Mouse (Mus musculus): Measurements from ENCODE around the gene Treml4. TPM values are rescaled to one million over a fixed set of nuclear protein-coding genes. Genes with fewer than 3 reads are reported as not detected.

The Treml4 gene
- 0.26 and 0.37 TPM in 2 replicates for polyA plus RNA-seq (2015; fragmentation: Nextera tagmentation; extraction: Ambion mirVana)

GRCm38 (mm10) chr17:48263741-48264362, at the start of gene Treml4:
Treml4 (plus strand) TSS chr17:48264295.
- peaks cover 5% of the 10 kb centered on the region; the same call in 1 of the 2 replicates for H3K9me3 ChIP-seq
- H3K27ac ChIP-seq = no peak within 1 kb of the TSS
- no peak within 1 kb of the TSS for H3K9ac ChIP-seq
- ATAC-seq (ENCODE audit: insufficient number of reproducible peaks, low FRiP score, low TSS enrichment, low read depth) = no peak
- H3K4me3 ChIP-seq = no peak within 1 kb of the TSS
- H3K27me3 ChIP-seq = no peaks in the 10 kb centered on the region
- no peaks in the 10 kb centered on the region for H3K36me3 ChIP-seq
- H3K4me2 ChIP-seq = no peak within 1 kb of the TSS
- no peaks in the 10 kb centered on the region for H3K4me1 ChIP-seq
- WGBS = 86% methylated on average over 3 of the region's 3 CpGs

- no peaks in the 10 kb centered on the region for H3K36me3 ChIP-seq
- no peaks in the 10 kb centered on the region for H3K27me3 ChIP-seq
- ATAC-seq (ENCODE audit: insufficient number of reproducible peaks, low FRiP score, low TSS enrichment, low read depth) = no peak
- no peak overlapping the region for H3K4me3 ChIP-seq
- no peak overlapping the region for H3K27ac ChIP-seq
- no peaks in the 10 kb centered on the region for H3K9me3 ChIP-seq
- WGBS = 88% methylated on average over 1 of the region's 1 CpGs
- H3K4me2 ChIP-seq = no peak overlapping the region
- no peak overlapping the region for H3K9ac ChIP-seq
- no peaks in the 10 kb centered on the region for H3K4me1 ChIP-seq
Observed at GRCm38 (mm10) chr17:48215429-48215828, 48.7 kb upstream of the Treml4 start.

- H3K9me3 ChIP-seq = no peaks in the 10 kb centered on the region
- WGBS = 92% methylated on average over 7 of the region's 7 CpGs
- H3K9ac ChIP-seq = no peak overlapping the region
- no peaks in the 10 kb centered on the region for H3K36me3 ChIP-seq
- no peak overlapping the region for H3K4me2 ChIP-seq
- no peak for ATAC-seq (ENCODE audit: insufficient number of reproducible peaks, low FRiP score, low TSS enrichment, low read depth)
- H3K27me3 ChIP-seq = no peaks in the 10 kb centered on the region
- H3K4me1 ChIP-seq = no peaks in the 10 kb centered on the region
- H3K27ac ChIP-seq = no peak overlapping the region
- H3K4me3 ChIP-seq = no peak overlapping the region
Observed at GRCm38 (mm10) chr17:48230680-48231079, 33.4 kb upstream of the Treml4 start.

GRCm38 (mm10) chr17:48232518-48232917, 31.6 kb upstream of the Treml4 start, which contains the start of gene Trem1:
Trem1 (plus strand) TSS chr17:48232768.
- no peak for ATAC-seq (ENCODE audit: insufficient number of reproducible peaks, low FRiP score, low TSS enrichment, low read depth)
- Histone ChIP-seq H3K9me3 (no peaks in the 10 kb centered on the region), H3K36me3 (no peaks in the 10 kb centered on the region), H3K27me3 (no peaks in the 10 kb centered on the region), H3K4me2 (no peak within 1 kb of the TSS), H3K4me3 (no peak within 1 kb of the TSS), H3K9ac (no peak within 1 kb of the TSS), H3K4me1 (no peaks in the 10 kb centered on the region), H3K27ac (no peak within 1 kb of the TSS)
- WGBS = 76% methylated on average over 6 of the region's 6 CpGs

GRCm38 (mm10) chr17:48233789-48234188, 30.3 kb upstream of the Treml4 start:
- H3K4me2 ChIP-seq = no peak overlapping the region
- no peaks in the 10 kb centered on the region for H3K9me3 ChIP-seq
- no peak overlapping the region for H3K9ac ChIP-seq
- no peaks in the 10 kb centered on the region for H3K4me1 ChIP-seq
- WGBS = 87% methylated on average over 4 of the region's 4 CpGs
- ATAC-seq (ENCODE audit: insufficient number of reproducible peaks, low FRiP score, low TSS enrichment, low read depth) = no peak
- H3K4me3 ChIP-seq = no peak overlapping the region
- H3K27ac ChIP-seq = no peak overlapping the region
- no peaks in the 10 kb centered on the region for H3K27me3 ChIP-seq
- H3K36me3 ChIP-seq = no peaks in the 10 kb centered on the region

GRCm38 (mm10) chr17:48234550-48234949, 29.5 kb upstream of the Treml4 start:
- ATAC-seq (ENCODE audit: insufficient number of reproducible peaks, low FRiP score, low TSS enrichment, low read depth) = no peak
- H3K9me3 ChIP-seq = no peaks in the 10 kb centered on the region

GRCm38 (mm10) chr17:48235773-48236370, 28.2 kb upstream of the Treml4 start:
- 40% methylated on average over 4 of the region's 4 CpGs for WGBS

More at GRCm38 (mm10) chr17:48234550-48234949, 29.5 kb upstream of the Treml4 start:
- Histone ChIP-seq H3K4me1 (no peaks in the 10 kb centered on the region), H3K27me3 (no peaks in the 10 kb centered on the region), H3K9ac (no peak overlapping the region), H3K27ac (no peak overlapping the region), H3K4me2 (no peak overlapping the region), H3K36me3 (no peaks in the 10 kb centered on the region), H3K4me3 (no peak overlapping the region)
- WGBS = 60% methylated on average over 5 of the region's 5 CpGs

GRCm38 (mm10) chr17:48237621-48238020, 26.5 kb upstream of the Treml4 start:
- 87% methylated on average over 8 of the region's 8 CpGs for WGBS
- Histone ChIP-seq H3K27ac (no peak overlapping the region), H3K4me3 (no peak overlapping the region), H3K4me1 (no peaks in the 10 kb centered on the region), H3K9ac (no peak overlapping the region), H3K27me3 (no peaks in the 10 kb centered on the region), H3K4me2 (no peak overlapping the region), H3K9me3 (no peaks in the 10 kb centered on the region), H3K36me3 (no peaks in the 10 kb centered on the region)
- ATAC-seq (ENCODE audit: insufficient number of reproducible peaks, low FRiP score, low TSS enrichment, low read depth) = no peak

More at GRCm38 (mm10) chr17:48235773-48236370, 28.2 kb upstream of the Treml4 start:
- no peaks in the 10 kb centered on the region for H3K4me1 ChIP-seq
- no peak overlapping the region for H3K9ac ChIP-seq
- no peaks in the 10 kb centered on the region for H3K27me3 ChIP-seq
- 0 out of 2 replicates have a peak, but pooled peaks have one; percentile 42 for ATAC-seq (ENCODE audit: insufficient number of reproducible peaks, low FRiP score, low TSS enrichment, low read depth)
- no peaks in the 10 kb centered on the region for H3K36me3 ChIP-seq
- no peak overlapping the region for H3K4me2 ChIP-seq
- no peak overlapping the region for H3K4me3 ChIP-seq
- no peaks in the 10 kb centered on the region for H3K9me3 ChIP-seq
- H3K27ac ChIP-seq = no peak overlapping the region

- H3K27ac ChIP-seq = no peak within 1 kb of the TSS
- 72% methylated on average over 11 of the region's 11 CpGs for WGBS
- no peak within 1 kb of the TSS for H3K4me2 ChIP-seq
- H3K4me1 ChIP-seq = no peaks in the 10 kb centered on the region
- H3K36me3 ChIP-seq = no peaks in the 10 kb centered on the region
- H3K9me3 ChIP-seq = no peaks in the 10 kb centered on the region
- no peak within 1 kb of the TSS for H3K4me3 ChIP-seq
- H3K27me3 ChIP-seq = no peaks in the 10 kb centered on the region
- no peak for ATAC-seq (ENCODE audit: insufficient number of reproducible peaks, low FRiP score, low TSS enrichment, low read depth)
- H3K9ac ChIP-seq = no peak within 1 kb of the TSS
Observed at GRCm38 (mm10) chr17:48247221-48247928, 16.7 kb upstream of the Treml4 start, which contains the start of gene Trem3. Trem3 (plus strand) TSS chr17:48247777.

- H3K27ac ChIP-seq = no peak overlapping the region
- H3K4me3 ChIP-seq = no peak overlapping the region
- H3K4me1 ChIP-seq = no peaks in the 10 kb centered on the region
- H3K9ac ChIP-seq = no peak overlapping the region
- ATAC-seq (ENCODE audit: insufficient number of reproducible peaks, low FRiP score, low TSS enrichment, low read depth) = no peak
- no peak overlapping the region for H3K4me2 ChIP-seq
- H3K36me3 ChIP-seq = no peaks in the 10 kb centered on the region
- no peaks in the 10 kb centered on the region for H3K9me3 ChIP-seq
- no peaks in the 10 kb centered on the region for H3K27me3 ChIP-seq
Observed at GRCm38 (mm10) chr17:48249039-48249438, 15.1 kb upstream of the Treml4 start.

- H3K36me3 ChIP-seq = no peaks in the 10 kb centered on the region
Observed at GRCm38 (mm10) chr17:48249501-48249900, 14.6 kb upstream of the Treml4 start.

GRCm38 (mm10) chr17:48250631-48251030, 13.5 kb upstream of the Treml4 start:
- H3K9me3 ChIP-seq = no peaks in the 10 kb centered on the region
- 80% methylated on average over 7 of the region's 7 CpGs for WGBS
- H3K4me2 ChIP-seq = no peak overlapping the region
- H3K4me1 ChIP-seq = no peaks in the 10 kb centered on the region
- no peak overlapping the region for H3K4me3 ChIP-seq
- no peaks in the 10 kb centered on the region for H3K36me3 ChIP-seq
- H3K27me3 ChIP-seq = no peaks in the 10 kb centered on the region
- no peak for ATAC-seq (ENCODE audit: insufficient number of reproducible peaks, low FRiP score, low TSS enrichment, low read depth)
- no peak overlapping the region for H3K9ac ChIP-seq
- H3K27ac ChIP-seq = no peak overlapping the region

More at GRCm38 (mm10) chr17:48249501-48249900, 14.6 kb upstream of the Treml4 start:
- 80% methylated on average over 11 of the region's 11 CpGs for WGBS
- Histone ChIP-seq H3K4me3 (no peak overlapping the region), H3K27ac (no peak overlapping the region), H3K4me1 (no peaks in the 10 kb centered on the region), H3K27me3 (no peaks in the 10 kb centered on the region), H3K4me2 (no peak overlapping the region), H3K9me3 (no peaks in the 10 kb centered on the region), H3K9ac (no peak overlapping the region)
- ATAC-seq (ENCODE audit: insufficient number of reproducible peaks, low FRiP score, low TSS enrichment, low read depth) = no peak

All from limb, embryonic 15.5 days (tissue).